Mouse (Mus musculus) G1E (cell line): ENCODE measurements at regions not wholly inside any gene's neighbourhood (a gene's known extent, or its start where the extent isn't known, plus 50 kb on each side); places are given as distances from the start of the nearest gene placed in this dataset.

ENCODE experiments used
- ATAC-seq: 2 replicates; pipeline ENCODE4 v1.8.0; 2016; ENCODE audit warnings: mild to moderate bottlenecking; ENCODE audit not compliant: insufficient number of reproducible peaks, poor library complexity, low FRiP score, severe bottlenecking; ENCODE audit errors: extremely low read depth
- DNase-seq: peaks from one replicate; pipeline ENCODE4 v3.0.0; 2012; ENCODE audit warnings: low spot score
- H3K27me3 ChIP-seq: 2 replicates; pipeline ENCODE4 v1.6.1; 2012; ENCODE audit warnings: mild to moderate bottlenecking, low read length, inconsistent platforms; ENCODE audit not compliant: insufficient read depth
- H3K36me3 ChIP-seq: replicated peaks from 2 replicates; pipeline ENCODE3; 2012; ENCODE audit warnings: mild to moderate bottlenecking, inconsistent platforms
- H3K4me1 ChIP-seq: 2 replicates; pipeline ENCODE4 v1.6.1; 2012; ENCODE audit warnings: low read depth, low read length, inconsistent platforms, mixed read lengths; ENCODE audit not compliant: insufficient read depth
- H3K4me3 ChIP-seq: 2 replicates; pipeline ENCODE4 v1.5.1; 2012; ENCODE audit warnings: low read depth, mild to moderate bottlenecking, inconsistent platforms, low read length, moderate library complexity, mixed read lengths
- H3K9me3 ChIP-seq: replicated peaks from 2 replicates; pipeline ENCODE4 v1.6.1; 2012; ENCODE audit warnings: inconsistent platforms
- CTCF ChIP-seq: IDR thresholded peaks from 2 replicates; pipeline ENCODE4 v1.5.1; 2012; ENCODE audit warnings: low read depth, low read length, inconsistent platforms, mixed read lengths
- GATA1 ChIP-seq: IDR thresholded peaks from 2 replicates; pipeline ENCODE4 v1.6.1; 2012; ENCODE audit warnings: borderline replicate concordance, low read length, inconsistent platforms, mixed read lengths
- GATA2 ChIP-seq: IDR thresholded peaks from 2 replicates; pipeline ENCODE4 v1.6.1; 2012; ENCODE audit warnings: low read depth, low read length, inconsistent platforms, borderline replicate concordance
- POLR2AphosphoS5 ChIP-seq: IDR thresholded peaks from 2 replicates; pipeline ENCODE4 v1.6.1; 2012; ENCODE audit warnings: low read depth, low read length, inconsistent platforms; ENCODE audit not compliant: insufficient replicate concordance
- TAL1 ChIP-seq: conservative IDR thresholded peaks from 2 replicates; pipeline ENCODE4 v1.6.1; 2012; ENCODE audit warnings: low read depth, low read length, inconsistent platforms, mixed read lengths

- DNase-seq (no peak), ATAC-seq (no peak)
- Histone ChIP-seq H3K4me3 (no peak overlapping the region), H3K27me3 (peaks cover 6% of the 10 kb centered on the region; the same call in 1 of the 2 replicates), H3K36me3 (no peaks in the 10 kb centered on the region), H3K9me3 (no peaks in the 10 kb centered on the region), H3K4me1 (no peaks in the 10 kb centered on the region)
- TF ChIP-seq POLR2AphosphoS5 (no peak), GATA2 (no peak), GATA1 (no peak), TAL1 (no peak), CTCF (no peak)
Observed at GRCm38 (mm10) chr2:9758983-9759382, 122.1 kb upstream of the 4930412O13Rik start.

GRCm38 (mm10) chr2:9759389-9760104, 121.5 kb upstream of the 4930412O13Rik start:
- H3K4me3 ChIP-seq: no peak overlapping the region
- peaks cover 6% of the 10 kb centered on the region; the same call in 1 of the 2 replicates for H3K27me3 ChIP-seq
- H3K9me3 ChIP-seq: no peaks in the 10 kb centered on the region
- DNase-seq (no peak), ATAC-seq (no peak)
- no peak for TF ChIP-seq TAL1
- TF ChIP-seq POLR2AphosphoS5: no peak
- no peak for TF ChIP-seq GATA1
- no peak for TF ChIP-seq GATA2
- no peak for TF ChIP-seq CTCF
- H3K36me3 ChIP-seq: no peaks in the 10 kb centered on the region
- no peaks in the 10 kb centered on the region for H3K4me1 ChIP-seq

GRCm38 (mm10) chr2:9780159-9780558, 100.9 kb upstream of the 4930412O13Rik start:
- TF ChIP-seq GATA1: no peak
- no peak for TF ChIP-seq CTCF
- TF ChIP-seq POLR2AphosphoS5: no peak
- TF ChIP-seq TAL1: no peak
- TF ChIP-seq GATA2: no peak
- DNase-seq (no peak), ATAC-seq (no peak)
- Histone ChIP-seq H3K27me3 (0 out of 2 replicates have a peak, but pooled peaks cover 3% of the 10 kb centered on the region), H3K4me1 (no peaks in the 10 kb centered on the region), H3K36me3 (no peaks in the 10 kb centered on the region), H3K4me3 (no peak overlapping the region), H3K9me3 (no peaks in the 10 kb centered on the region)

GRCm38 (mm10) chr2:9782698-9783097, 98.4 kb upstream of the 4930412O13Rik start:
- H3K36me3 ChIP-seq: no peaks in the 10 kb centered on the region
- ATAC-seq: no peak
- no peak overlapping the region for H3K4me3 ChIP-seq
- H3K27me3 ChIP-seq: 0 out of 2 replicates have a peak, but pooled peaks cover 3% of the 10 kb centered on the region
- no peak for DNase-seq
- no peak for TF ChIP-seq GATA1
- no peak for TF ChIP-seq POLR2AphosphoS5
- TF ChIP-seq GATA2: no peak
- no peak for TF ChIP-seq TAL1
- TF ChIP-seq CTCF: no peak
- H3K4me1 ChIP-seq: no peaks in the 10 kb centered on the region
- no peaks in the 10 kb centered on the region for H3K9me3 ChIP-seq

- Histone ChIP-seq H3K9me3 (no peaks in the 10 kb centered on the region), H3K36me3 (no peaks in the 10 kb centered on the region), H3K4me3 (no peak overlapping the region), H3K27me3 (peaks cover 6% of the 10 kb centered on the region; the same call in 1 of the 2 replicates), H3K4me1 (no peaks in the 10 kb centered on the region)
- ATAC-seq (no peak), DNase-seq (no peak)
- TF ChIP-seq POLR2AphosphoS5 (no peak), CTCF (no peak), TAL1 (no peak), GATA1 (no peak), GATA2 (no peak)
Observed at GRCm38 (mm10) chr2:9791970-9792369, 89.1 kb upstream of the 4930412O13Rik start.

- Histone ChIP-seq H3K36me3 (no peaks in the 10 kb centered on the region), H3K4me3 (no peak overlapping the region), H3K9me3 (no peaks in the 10 kb centered on the region), H3K27me3 (peaks cover 6% of the 10 kb centered on the region; the same call in 1 of the 2 replicates), H3K4me1 (no peaks in the 10 kb centered on the region)
- no peak for TF ChIP-seq GATA2
- no peak for TF ChIP-seq POLR2AphosphoS5
- TF ChIP-seq CTCF: no peak
- TF ChIP-seq TAL1: no peak
- TF ChIP-seq GATA1: no peak
- ATAC-seq: no peak
- no peak for DNase-seq
Observed at GRCm38 (mm10) chr2:9792381-9792780, 88.7 kb upstream of the 4930412O13Rik start.

- Histone ChIP-seq H3K4me1 (no peaks in the 10 kb centered on the region), H3K4me3 (no peak overlapping the region), H3K9me3 (no peaks in the 10 kb centered on the region), H3K27me3 (peaks cover 6% of the 10 kb centered on the region; the same call in 1 of the 2 replicates), H3K36me3 (no peaks in the 10 kb centered on the region)
- ATAC-seq (no peak), DNase-seq (no peak)
- TF ChIP-seq TAL1 (no peak), POLR2AphosphoS5 (no peak), GATA2 (no peak), GATA1 (no peak)
Observed at GRCm38 (mm10) chr2:9795401-9795800, 85.7 kb upstream of the 4930412O13Rik start.
